Mouse (Mus musculus): Measurements from ENCODE around the gene 1700067P10Rik.

GRCm38 (mm10) chr17:48110547-48111287 lies 21.6 kb downstream of the 1700067P10Rik start:
- TF ChIP-seq CTCF (IDR thresholded peaks at IDR 0.05) (peak; percentile 72), EP300 (IDR thresholded peaks at IDR 0.05) (no peak)
